Mouse (Mus musculus) lung, postnatal 25 days (tissue): Measurements from ENCODE around the gene Ccdc96.

Experiments used
- DNase-seq: peaks from one replicate; pipeline ENCODE4 v3.0.0; 2022; ENCODE audit warnings: low spot score

The Ccdc96 gene

DNA sequence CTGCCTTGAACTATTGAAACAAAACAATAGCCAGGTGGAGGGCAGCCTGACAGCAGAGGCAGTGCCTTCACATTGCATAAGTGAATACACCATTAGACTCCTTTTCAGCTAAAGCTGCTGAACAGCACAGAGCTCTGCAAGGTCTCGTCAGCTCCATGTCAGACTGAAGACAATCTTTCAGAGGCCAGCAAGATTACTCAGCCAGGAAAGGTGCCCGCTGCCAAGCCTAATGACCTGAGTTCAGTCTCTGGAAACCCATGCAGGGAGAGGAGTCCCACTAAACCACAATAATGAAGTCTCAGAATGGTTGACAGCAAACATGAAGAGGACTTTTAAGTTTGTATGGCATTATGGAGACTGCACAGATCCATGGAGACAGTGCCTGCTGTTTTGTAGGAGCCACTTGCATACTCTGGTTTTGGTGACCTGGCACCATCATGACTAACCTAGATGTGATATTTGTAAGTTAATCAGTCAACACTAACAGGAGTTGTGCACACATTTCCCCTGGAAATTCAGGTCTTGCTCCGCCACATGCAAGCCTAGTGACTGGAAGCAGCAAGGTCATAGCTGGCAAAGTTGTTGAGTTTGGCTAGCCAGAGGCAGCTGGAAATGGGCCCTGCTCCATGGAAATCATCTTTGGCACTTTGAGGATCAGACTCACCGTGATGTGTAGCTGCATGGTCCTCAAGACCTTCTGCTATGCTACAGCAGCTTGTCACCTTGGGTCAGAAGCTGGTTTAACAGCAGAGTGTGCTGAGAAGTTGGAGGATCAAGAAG is 11.3 kb upstream of the Ccdc96 start:
- no peak for DNase-seq

DNA sequence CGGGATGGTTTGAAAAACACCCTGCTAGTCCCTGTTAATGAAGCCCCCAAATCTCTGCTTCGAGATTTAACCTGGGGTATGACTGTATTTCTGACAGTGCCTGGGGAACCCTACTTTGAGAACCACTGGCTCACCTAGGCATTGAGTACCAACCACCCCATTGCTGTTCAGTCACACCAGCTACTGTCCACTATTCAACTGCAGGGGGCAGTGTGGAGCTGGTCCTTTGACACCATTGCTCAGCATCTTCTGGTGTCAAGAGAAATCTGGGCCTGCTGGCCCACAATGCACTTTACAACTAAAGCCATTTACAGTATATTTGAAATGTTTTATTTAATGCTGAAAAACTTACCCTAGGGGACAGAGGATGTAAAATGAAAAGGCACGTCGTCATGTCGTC is 10.1 kb upstream of the Ccdc96 start:
- DNase-seq, result peak; percentile 67

DNA sequence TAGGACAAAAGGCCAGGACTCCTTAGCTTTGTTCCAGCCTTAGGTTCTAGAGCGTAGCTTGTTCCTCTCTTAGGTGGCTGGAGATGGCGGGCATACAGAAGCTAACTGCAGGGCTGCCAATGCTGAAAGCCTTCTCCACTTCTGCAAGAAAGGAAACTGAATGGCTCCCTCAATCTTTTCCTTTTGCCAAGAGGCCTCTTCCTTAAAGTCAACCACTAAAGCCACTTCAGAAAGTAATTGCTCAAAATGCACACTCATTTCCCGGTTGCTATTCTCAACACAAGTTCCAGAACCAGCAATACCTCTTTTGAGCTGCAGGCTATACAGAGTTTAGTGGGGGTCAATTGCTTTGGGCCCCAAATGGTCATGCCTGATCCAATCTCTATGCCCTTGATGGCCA is 6.9 kb upstream of the Ccdc96 start:
- DNase-seq, result peak; percentile 36

DNA sequence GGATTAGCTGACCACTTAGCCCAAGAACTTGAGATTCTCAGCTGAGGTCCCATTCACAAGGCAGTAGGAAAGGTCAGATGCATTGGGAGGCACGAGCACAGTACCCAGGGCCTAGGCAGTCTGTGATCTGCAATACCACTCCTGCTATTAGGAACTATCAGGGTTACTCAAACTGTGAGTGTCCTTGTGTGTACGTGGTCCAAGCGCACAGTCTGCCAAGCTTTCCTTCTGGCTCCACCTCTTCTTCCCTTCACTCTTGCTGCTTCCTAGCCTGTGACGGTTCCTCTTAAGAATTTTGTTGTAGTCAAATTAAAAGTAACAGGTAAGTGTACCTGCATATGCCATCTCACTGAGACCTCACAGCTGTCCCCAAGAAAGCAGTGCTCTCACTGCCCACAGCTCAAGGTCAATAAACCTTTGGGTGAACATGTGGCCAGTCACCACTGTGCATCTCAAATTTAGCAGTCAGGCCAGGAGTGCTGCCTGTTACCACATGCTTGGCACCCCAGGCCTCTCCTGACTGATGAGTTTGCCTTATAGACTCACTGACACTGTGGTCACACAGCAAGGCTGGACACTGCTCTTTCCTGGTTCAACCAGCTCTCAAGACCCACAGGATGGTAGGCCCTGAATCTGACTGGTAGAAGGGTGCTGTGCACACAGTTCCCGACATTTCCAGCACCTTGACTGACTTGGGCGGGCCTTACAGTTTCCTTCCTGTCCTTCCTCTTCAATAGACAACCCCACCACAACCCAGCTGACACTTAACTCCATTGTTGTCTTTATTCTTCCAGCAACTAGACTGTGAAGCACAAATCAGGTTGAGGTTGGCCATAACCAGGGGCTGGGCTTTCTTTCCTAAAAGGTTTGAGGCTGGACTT is 5.6 kb upstream of the Ccdc96 start:
- DNase-seq, result no peak

DNA sequence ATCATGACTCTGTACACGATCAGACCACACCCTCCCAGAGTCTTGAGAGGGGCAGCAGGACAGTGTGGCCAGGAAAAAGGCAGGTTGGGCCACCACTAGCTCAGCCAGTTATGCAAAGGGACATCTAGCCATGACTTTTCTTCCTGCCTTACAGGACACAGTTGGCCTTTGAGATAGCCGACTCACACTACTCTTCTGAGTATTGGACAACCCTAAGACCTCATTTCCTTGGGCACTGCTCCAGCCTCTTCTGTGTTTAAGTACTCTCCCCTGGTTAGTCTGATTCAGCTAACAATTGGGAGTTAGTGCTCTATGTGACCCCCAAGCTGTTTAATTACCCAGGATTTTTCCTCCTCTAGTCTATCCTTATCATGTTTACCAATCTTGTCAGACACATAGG is 4.7 kb upstream of the Ccdc96 start:
- peak; percentile 18 for DNase-seq

DNA sequence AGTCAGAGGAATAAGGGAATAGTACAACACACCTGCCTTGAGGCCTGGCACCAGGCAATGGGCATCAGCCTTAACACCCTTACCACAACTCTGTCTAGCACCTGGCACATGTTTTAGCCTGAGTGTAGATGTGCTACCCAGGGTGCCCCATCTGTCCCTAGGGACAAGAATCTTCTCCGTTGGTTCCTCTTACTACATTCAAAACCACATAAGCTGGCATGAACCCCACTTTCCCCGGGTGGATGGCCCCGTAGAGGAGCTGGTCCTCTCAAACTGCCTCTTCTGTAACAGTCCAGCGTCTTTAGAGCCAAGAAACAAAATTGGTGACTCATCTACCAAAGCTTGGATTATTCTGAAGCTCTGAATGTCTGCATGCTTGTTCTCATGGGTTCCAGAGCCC is 4.0 kb upstream of the Ccdc96 start:
- DNase-seq, result no peak

DNA sequence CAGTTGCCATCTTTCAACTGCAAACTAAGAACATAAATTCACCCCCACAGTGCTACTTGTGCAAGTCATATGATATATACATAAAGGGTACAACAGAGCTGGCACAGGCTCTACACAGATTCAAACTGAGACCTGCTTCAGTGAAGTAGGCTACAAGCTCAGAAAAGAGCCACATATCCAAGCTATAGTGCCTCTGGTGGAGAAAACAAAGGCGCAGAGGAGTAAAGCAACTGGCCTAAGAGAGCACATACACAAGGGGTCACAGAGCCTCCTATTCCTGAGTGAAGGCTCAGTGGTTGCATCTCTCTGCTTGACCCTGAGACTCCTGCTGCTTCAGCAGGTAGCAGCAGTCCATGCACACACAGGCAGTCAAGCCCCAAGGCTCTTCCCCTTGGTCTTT is 3.3 kb upstream of the Ccdc96 start:
- no peak for DNase-seq

DNA sequence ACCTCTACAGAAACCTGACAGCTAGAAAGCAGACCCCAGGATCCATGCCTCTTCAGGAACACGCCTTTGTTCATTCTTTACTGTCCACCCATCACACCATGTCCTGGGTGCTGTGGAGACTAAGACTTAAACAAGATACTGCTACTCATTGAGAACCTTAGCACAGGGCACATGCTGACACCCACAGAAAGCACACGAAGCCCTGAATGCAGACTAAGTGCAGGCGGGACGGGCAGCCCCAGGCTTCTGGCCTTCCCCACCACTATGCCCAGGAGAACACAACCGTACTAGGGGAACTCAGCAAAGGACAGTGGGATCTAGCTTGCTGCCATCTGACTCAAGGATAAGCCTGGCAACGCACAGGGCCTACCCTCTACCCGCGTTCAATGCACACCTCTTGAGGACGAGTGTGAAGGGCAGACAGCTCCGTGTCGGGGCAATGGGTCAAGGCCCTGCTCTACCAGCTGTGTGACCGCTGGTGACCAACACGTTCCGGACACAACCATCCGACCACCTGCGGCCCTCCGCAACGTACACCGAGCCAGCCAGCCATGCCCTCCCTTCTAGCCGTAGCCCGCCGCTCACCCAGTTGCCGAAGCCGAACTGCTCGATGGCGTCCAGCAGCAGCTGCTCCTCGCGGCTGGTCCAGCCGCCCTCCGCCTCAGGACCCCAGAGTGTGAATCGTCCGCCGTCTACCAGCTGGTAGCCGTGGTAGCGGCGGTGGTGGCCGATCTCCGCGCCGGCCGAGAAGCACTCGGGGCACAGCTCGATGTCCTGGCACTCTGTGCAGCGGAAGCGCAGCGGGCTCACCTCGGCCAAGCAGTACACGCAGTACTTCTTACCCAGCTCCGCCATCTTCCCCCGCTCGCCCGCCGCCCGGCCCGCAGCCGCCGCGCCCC is 936 bp upstream of the Ccdc96 start:
- DNase-seq, result peak; percentile 6

DNA sequence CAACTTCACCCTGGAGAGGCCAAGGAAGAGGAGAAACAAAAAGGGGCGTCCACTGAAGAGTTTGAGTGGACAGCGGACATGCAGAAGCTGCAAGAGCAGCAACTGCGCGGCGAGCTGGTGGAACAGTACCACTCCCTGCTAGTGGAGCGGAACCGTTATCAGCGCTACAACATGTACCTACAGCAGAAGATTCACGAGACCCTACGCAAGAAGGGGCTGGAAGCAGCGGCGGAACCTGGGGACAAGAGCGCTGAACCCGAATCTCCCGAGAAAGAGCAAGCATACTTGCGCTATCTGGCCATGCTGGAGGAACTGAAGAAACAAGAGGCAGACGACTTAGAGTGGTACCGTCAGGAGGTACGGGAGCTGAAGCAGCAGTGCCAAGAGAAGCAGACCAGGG is 918 bp downstream of the Ccdc96 start:
- DNase-seq, result no peak

DNA sequence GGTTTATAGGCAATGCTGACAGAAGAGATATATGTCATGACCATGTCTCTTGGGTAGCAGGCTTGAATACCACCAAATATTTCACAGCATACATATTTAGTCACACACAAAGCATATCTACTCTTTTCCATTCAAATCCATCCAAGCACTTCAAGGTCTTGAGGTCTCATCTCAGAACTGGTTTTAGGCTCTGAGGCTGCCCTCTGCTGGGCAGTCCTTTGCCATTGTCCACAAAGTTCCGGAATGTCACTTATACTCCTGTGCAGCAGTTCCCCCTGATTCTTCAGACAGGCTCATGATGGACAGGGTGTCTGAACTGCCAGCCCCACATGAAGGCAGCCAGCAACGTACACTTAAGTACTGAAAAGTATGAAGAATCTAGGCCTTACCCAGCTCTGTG is 4.8 kb downstream of the Ccdc96 start:
- peak; percentile 52 for DNase-seq

DNA sequence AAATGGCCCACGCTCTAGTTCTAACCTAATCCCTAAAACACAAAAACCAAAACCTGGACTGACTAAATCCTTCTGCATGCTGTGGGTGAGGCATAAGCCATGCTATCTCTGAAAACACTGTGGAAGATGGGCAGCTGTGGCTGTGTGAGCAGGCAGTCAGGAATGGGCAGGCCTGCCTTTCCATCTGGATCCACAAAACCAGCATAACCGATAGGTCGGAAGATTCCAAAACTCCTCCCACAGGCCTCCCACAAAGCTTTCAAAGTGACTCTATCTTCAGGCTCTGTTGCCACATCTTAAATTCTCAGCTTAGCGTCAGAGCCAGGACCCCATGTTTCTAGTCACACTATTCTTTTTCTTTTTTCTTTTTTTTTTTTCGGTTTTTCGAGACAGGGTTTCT is 9.5 kb downstream of the Ccdc96 start:
- DNase-seq, result no peak

DNA sequence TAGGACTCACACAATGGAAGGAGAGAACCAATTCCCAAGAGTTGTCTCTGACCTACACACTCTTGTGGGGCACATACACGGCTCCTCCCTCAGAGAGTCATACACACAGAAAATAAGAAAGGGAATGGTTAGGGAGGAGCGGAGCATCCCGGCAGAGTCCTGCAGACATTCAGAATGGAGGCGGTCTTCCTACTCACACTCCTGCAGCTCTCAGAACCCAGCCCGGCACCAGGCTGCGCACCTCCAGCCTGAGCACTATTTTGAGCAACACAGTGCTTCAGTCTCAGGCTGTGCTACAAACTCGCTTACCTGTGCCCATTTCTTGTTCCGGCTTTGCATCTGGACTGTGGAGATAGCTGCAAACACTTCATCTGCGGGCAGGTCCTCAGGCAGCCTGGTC is 10.3 kb downstream of the Ccdc96 start:
- DNase-seq, result no peak

DNA sequence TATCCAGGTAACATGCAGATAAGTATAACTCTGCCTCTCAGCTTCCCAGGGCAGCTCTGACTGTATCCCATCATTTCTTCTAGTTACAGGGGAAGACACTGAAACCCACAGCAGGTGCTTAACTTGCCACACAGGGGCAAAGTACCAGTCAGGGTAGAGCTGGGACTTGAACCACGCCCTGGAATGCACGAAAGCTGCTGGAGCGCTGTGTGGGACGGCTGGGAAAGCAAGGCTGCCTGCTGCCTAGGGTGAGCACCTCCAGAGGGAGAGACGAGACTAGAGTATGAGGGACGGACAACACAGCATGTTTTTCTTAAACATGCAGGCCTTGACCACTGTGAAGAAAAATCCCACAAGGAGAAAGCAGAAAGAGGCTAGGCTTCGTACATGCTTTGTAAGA is 20.8 kb downstream of the Ccdc96 start:
- DNase-seq, result no peak

DNA sequence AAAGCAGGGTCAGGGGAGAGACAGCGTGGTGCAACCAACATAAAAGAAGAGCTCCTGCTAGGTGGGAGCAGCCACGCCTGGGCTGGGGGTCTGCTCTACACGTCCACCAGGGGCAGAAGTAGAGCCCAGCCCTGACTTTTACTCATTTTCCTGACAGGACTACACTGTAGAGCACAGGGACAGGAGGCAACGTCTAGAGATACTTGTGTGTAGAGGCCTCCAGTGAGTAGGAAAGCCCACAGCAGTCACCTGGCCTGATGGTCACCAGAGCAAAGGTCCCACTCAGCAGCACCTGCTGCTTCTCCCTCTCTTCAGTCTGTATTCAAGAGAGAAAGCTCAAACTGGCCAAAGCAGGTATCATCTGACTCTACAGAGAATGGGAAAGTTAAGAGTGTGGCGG is 21.3 kb downstream of the Ccdc96 start:
- DNase-seq, result no peak

DNA sequence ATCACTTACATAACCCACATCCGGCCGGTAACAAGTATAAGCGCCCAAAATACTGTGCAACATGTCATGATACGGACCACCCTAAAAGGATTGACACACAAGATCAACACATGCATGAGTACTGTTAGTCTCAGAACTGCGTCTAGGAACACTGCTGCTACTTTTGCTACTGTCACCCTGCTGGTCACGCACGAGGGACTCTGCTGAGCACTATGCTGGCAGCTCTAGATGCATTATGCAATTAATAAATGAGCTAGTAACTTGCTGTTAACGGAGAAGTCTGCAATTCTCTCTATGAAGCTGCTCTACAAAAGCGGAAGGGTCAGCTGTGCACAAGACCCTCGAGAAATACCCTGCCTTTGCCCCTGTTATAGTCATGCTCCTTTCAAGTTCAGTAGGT is 24.0 kb downstream of the Ccdc96 start:
- no peak for DNase-seq

DNA sequence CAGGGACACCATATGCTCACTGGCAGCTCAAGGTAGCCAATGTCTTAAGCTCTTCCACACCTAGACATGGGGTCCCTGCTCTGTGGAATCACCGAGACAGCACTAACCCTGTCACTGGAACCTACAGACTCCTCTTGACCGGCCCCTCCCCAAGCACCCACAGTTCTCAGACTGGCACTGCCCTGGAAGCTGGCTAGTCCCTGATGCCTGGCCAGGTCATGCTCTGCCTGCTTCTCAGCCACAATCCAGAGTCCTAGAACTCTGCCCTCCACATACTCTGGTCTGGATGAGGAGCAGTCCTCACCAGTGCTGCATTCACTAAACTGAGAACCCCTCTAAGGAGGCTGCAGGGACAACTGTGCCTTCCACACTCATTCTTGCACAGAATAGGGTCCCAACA is 26.6 kb downstream of the Ccdc96 start:
- no peak for DNase-seq

DNA sequence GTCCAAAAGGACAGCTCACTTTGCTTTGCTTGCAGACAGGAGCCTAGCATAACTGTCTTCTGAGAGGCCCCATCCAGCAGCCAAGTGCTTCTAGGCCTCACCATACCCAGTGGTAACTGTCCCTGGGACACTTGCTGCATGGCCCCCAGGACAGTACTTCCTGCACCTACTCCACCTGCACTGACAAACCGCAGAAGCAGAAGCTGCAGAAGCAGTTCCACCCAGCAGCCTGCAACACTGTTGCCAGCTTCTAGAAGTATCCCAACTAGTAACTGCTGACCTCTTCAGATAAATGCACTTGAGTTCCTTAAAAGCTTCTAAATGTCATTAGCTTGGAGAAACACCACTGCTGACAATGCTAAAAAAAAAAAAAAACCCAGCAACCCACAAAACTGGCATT is 30.7 kb downstream of the Ccdc96 start:
- DNase-seq, result no peak

DNA sequence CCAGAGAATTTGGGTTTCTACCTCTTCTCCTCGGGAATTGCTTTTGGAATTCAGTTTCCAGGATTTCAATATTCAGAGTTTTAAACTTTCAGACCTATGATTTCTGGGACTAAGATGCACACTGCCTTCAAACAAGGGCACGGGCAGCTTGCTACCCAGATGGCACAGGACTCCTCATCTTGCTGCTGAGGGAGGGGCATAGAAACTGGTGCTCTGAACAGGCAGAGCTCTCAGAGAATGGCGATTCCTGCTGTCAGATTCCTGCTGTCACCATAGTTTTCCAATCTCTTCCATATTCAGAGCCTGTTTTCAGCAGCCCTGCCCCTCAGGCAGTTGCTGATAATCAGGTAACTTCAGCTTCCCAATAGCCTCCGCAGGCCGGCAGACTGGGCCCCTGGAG is 31.2 kb downstream of the Ccdc96 start:
- DNase-seq, result no peak

DNA sequence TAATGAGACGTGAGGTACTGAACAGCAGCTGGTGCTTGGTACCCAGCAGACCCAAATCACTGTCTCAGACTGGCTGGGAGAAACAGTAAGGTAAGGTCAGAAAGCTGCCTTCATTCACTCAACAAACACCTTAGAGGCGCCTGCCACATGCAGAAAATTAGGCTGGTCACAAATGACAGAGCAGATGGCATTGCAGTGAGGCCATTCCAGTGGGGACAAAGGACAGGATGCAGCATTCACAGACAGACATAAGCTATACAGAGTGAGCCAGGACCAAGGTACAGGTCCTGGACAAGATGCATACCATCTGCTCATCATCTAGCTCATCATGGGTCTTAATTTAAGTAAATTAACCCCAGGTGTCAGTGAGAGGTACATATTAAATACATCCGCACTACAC is 33.2 kb downstream of the Ccdc96 start:
- no peak for DNase-seq

DNA sequence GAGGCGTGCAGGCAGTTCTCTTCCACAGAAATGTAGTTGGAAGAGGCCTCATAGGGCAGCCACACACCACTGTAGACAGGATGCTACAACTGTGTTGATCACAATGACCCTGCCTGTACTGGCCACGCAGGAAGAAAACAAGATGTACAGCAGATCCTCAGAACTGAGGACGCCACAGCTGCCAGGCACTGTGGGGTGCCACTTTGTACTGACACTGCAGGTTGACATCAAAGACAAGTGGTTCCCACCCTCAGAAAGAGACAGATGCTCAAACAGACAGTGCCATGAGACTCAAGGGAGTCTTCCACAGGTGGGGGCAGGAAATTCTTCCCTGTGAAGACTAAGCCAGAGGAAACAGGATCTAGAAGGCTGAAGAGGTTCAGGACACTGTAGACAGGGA is 35.4 kb downstream of the Ccdc96 start:
- DNase-seq, result no peak

DNA sequence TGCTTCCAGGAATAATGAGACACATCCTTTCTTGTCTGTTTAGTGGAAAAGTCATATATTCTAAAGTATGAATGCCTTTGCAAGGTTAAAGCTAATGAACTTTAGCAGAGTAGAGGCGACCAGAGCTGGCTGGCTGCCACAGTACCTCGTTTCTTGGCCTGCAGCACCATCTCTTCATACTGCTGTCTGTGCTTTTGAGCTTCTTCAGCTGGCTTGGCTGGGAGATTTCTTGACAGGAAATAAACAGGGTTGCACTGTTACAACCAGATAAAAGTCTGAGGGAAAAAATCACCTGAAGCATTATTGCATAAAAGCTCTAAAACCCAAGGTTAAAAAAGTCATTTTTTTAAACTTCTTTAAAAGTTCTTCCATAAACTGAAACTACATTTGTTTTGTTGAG is 38.4 kb downstream of the Ccdc96 start:
- no peak for DNase-seq

DNA sequence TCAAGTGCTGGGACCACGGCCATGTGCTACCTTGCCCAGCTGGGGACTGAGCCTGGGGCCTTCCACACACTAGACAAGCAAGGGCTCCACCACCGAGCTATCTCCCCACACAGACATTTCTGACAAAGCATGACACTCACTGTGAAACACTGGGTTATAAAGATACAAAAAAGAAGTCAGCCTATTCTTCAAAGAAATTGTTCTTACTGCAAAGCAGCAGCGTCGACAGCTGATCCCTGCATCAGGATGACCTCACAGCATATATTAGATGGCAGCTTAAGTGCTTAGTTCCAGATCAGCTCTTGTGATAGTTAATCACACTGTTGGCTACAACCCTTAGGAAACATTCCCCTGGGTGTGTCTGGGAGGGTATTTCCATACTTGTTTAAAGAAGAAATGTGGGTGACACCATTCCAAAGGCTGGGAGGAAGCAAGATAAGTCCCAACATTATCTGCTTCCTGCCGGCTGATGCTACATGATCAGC is 38.9 kb downstream of the Ccdc96 start:
- no peak for DNase-seq
